ENCODE assay signal across 9 mouse cellular contexts in genomic region chr11:100395200-100395599, GRCm38 (mm10). TPM values are rescaled to one million over a fixed set of nuclear protein-coding genes. Genes with fewer than 3 reads are reported as not detected.
A peak's percentile ranks its signal among the peaks of the same experiment; 100 is the strongest.
DNase-seq lines count a peak whose midpoint lies in the region; ATAC-seq and TF ChIP-seq lines count a peak whose summit lies in the region.
"Had no signal": no experiment of that assay in that cellular context is flagged by ENCODE, and none has a peak within 500 bp of the region (broad histone marks: within the 10 kb centered on the region; RNA-seq: fewer than 3 reads in every experiment).

No protein-coding gene starts in this region.

- peaks cover 32% of the 10 kb centered on the region for H3K4me1 ChIP-seq in lung, embryonic 14.5 days (ENCODE audit: insufficient read depth)

- ATAC-seq in Patski, result peak; percentile 29
- no peak for ATAC-seq in lung, embryonic 14.5 days (ENCODE audit: insufficient read depth)

- H3K4me2 ChIP-seq in lung, embryonic 14.5 days, result peak overlapping the region; percentile 78

- no peaks in the 10 kb centered on the region for H3K36me3 ChIP-seq in lung, embryonic 14.5 days (ENCODE audit: insufficient read depth)

- peak overlapping the region; percentile 34; the same call in 1 of the 2 replicates for H3K9ac ChIP-seq in lung, embryonic 14.5 days

- no peak for TF ChIP-seq CTCF in Patski (IDR thresholded peaks at IDR 0.05)
- TF ChIP-seq CTCF in lung, embryonic 14.5 days (IDR thresholded peaks at IDR 0.05; ENCODE audit: low read depth), result no peak

- 28% methylated on average over 11 of the region's 11 CpGs for WGBS in lung, embryonic 14.5 days

- POLR2A ChIA-PET in Patski (lab: Charles Lee), result interaction anchor here (0.6 to 0.7 kb wide), 2 partner anchors 34 to 39 kb away, joined by 3 read pairs; no protein-coding TSS in a partner anchor

- H3K4me3 ChIP-seq in lung, embryonic 14.5 days (ENCODE audit: low read depth, low read length), result peak overlapping the region; percentile 72

- in situ Hi-C loops in Patski (cut with MboI; ENCODE audit: low pct_unique_long_range_greater_than_20kb), result no loop called here

- H3K27me3 ChIP-seq in Patski, result no peaks in the 10 kb centered on the region
- no peaks in the 10 kb centered on the region for H3K27me3 ChIP-seq in lung, embryonic 14.5 days (ENCODE audit: insufficient read depth, low read length)

- CTCF ChIA-PET in Patski (lab: Charles Lee), result interaction anchor here (1.2 to 4.4 kb wide), 2 partner anchors 9 to 31 kb away, joined by 3 to 14 read pairs; no protein-coding TSS in a partner anchor

- peak overlapping the region; percentile 90; the same call in 1 of the 2 replicates for H3K27ac ChIP-seq in lung, embryonic 14.5 days (ENCODE audit: low read depth)

- DNase-seq in Patski (ENCODE audit: low read depth, low spot score), result no peak
- DNase-seq in cerebellum, adult 8-10 months, result peak; percentile 80
- peak; percentile 85 to 94 for DNase-seq in heart, adult 18-20 months
- peak; percentile 90 for DNase-seq in kidney, adult 18-20 months
- peak; percentile 45 for DNase-seq in lung, embryonic 14.5 days
- DNase-seq in urinary bladder, adult 2 months (ENCODE audit: low spot score), result peak; percentile 67
- DNase-seq in spleen, postnatal 36 days (ENCODE audit: low spot score in 2 of 2), result no peak
- no peak for DNase-seq in right cerebral cortex, postnatal 14 days

- H3K9me3 ChIP-seq in lung, embryonic 14.5 days (ENCODE audit: low read depth, low read length), result no peaks in the 10 kb centered on the region

RNA-seq across cellular contexts. Expression of gene Jup, which starts 2.4 kb away (rescaled TPM):
- polyA plus RNA-seq in Patski (2021), result 71.6 TPM
- total RNA-seq in heart, adult 18-20 months (2021), result 100 to 1,000 TPM; 208 to 239 TPM
- 88.3 and 93.1 TPM in 2 replicates for polyA plus RNA-seq in lung, embryonic 14.5 days (2014; fragmentation: Nextera tagmentation; extraction: Ambion mirVana)
- 92.4 and 119 TPM in 2 replicates for polyA plus RNA-seq in urinary bladder, adult 2 months (2012; rRNA removed)

RNA-seq across cellular contexts. Expression of gene P3h4, which starts 19.4 kb away (rescaled TPM):
- polyA plus RNA-seq in Patski (2021), result 29.1 TPM
- 10 to 100 TPM; 13.2 to 15.2 TPM for total RNA-seq in heart, adult 18-20 months (2021)
- polyA plus RNA-seq in lung, embryonic 14.5 days (2014; fragmentation: Nextera tagmentation; extraction: Ambion mirVana), result 64.5 and 67.3 TPM in 2 replicates
- polyA plus RNA-seq in urinary bladder, adult 2 months (2012; rRNA removed), result 53.4 and 56.2 TPM in 2 replicates

RNA-seq across cellular contexts. Expression of gene Fkbp10, which starts 20.3 kb away (rescaled TPM):
- 0.10 TPM for polyA plus RNA-seq in Patski (2021)
- total RNA-seq in heart, adult 18-20 months (2021), result 1 to 10 TPM; 7.2 to 7.4 TPM
- 135 and 146 TPM in 2 replicates for polyA plus RNA-seq in lung, embryonic 14.5 days (2014; fragmentation: Nextera tagmentation; extraction: Ambion mirVana)
- polyA plus RNA-seq in urinary bladder, adult 2 months (2012; rRNA removed), result 84.6 and 90.5 TPM in 2 replicates
- total RNA-seq: common myeloid progenitor, adult 5-6 weeks had no signal

RNA-seq across cellular contexts. Expression of gene Hap1, which starts 39.3 kb away (rescaled TPM):
- 23.9 TPM for polyA plus RNA-seq in Patski (2021)
- total RNA-seq in heart, adult 18-20 months (2021), result 1 to 10 TPM; 1.8 to 1.9 TPM
- 8.7 and 9.6 TPM in 2 replicates for polyA plus RNA-seq in lung, embryonic 14.5 days (2014; fragmentation: Nextera tagmentation; extraction: Ambion mirVana)
- polyA plus RNA-seq in urinary bladder, adult 2 months (2012; rRNA removed), result 3.6 and 4.3 TPM in 2 replicates
- total RNA-seq: common myeloid progenitor, adult 5-6 weeks had no signal

RNA-seq across cellular contexts. Expression of gene Nt5c3b, which starts 46.4 kb away (rescaled TPM):
- 59.8 TPM for polyA plus RNA-seq in Patski (2021)
- 10 to 100 TPM; 17.9 to 24.7 TPM for total RNA-seq in heart, adult 18-20 months (2021)
- polyA plus RNA-seq in lung, embryonic 14.5 days (2014; fragmentation: Nextera tagmentation; extraction: Ambion mirVana), result 127 and 136 TPM in 2 replicates
- 128 and 134 TPM in 2 replicates for polyA plus RNA-seq in urinary bladder, adult 2 months (2012; rRNA removed)

Comparison
In these comparisons a context has a peak if more than half of its experiments do, and no peak if none do; other contexts are left out.
1. DNase-seq: peak in cerebellum, adult 8-10 months (single experiment), heart, adult 18-20 months (2 of 2), kidney, adult 18-20 months (single experiment), lung, embryonic 14.5 days (single experiment) and urinary bladder, adult 2 months (single experiment); none in Patski (single experiment), spleen, postnatal 36 days (0 of 2) and right cerebral cortex, postnatal 14 days (single experiment).
2. RNA of gene Fkbp10, which starts 20.3 kb away (polyA plus RNA-seq): 135 to 146 TPM in lung, embryonic 14.5 days and 84.6 to 90.5 TPM in urinary bladder, adult 2 months; 0.10 TPM in Patski (single experiment); every median in the first group is over 10 times any median in the second.